Mouse (Mus musculus): Measurements from ENCODE around the gene Rgs3. TPM values are rescaled to one million over a fixed set of nuclear protein-coding genes. Genes with fewer than 3 reads are reported as not detected.

Rgs3 gene
- polyA plus RNA-seq, 1 experiment from 2014 or later = 30.1 TPM

DNA sequence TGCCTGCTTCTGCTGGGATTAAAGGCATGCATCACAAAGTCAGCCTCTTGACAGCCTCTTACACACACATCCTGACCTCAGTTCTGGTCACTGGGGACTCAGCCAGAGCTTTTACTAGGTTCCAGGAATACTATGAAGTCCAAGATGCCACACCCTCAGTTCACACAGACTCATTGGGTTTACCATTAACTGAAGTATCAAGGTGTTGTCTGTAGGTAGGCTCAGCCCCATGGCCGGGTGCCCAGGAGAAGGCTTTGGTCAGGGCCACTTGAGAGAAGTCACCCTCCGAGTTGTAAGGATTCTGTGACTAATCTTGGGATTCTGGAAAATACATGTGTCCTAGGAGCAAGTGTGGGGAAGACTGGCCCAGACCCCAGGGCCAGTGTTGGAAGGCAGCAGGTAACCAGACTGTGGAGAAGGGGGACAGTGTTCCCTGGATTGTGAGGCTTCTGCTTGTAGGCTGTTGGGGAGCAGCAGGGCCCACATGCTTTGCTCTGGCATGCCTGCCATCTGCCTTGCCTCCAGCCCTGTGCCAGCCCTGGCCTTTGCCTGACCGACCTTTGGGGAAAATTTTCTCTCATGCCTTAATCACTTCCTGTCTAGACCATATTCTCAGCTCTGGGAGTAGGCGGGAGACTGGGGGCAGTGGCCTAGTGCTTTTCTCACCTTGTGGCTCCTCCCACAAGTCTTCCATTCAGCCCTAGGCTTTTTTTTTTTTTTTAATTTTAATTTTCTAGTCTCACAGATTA lies 78.4 kb downstream of the Rgs3 start:
- WGBS = 87% methylated on average over 4 of the region's 4 CpGs
- no peak for ATAC-seq (ENCODE audit: low read depth)
- Histone ChIP-seq H3K9me3 (ENCODE audit: control insufficient read depth, low read length) (no peaks in the 10 kb centered on the region), H3K27me3 (ENCODE audit: control insufficient read depth, insufficient read depth, low read length) (no peaks in the 10 kb centered on the region), H3K4me1 (ENCODE audit: control insufficient read depth, insufficient read depth, low read length) (peaks cover 8% of the 10 kb centered on the region; the same call in 1 of the 2 replicates), H3K4me3 (ENCODE audit: low read depth, low read length) (no peak overlapping the region), H3K36me3 (ENCODE audit: control insufficient read depth, insufficient read depth, low read length) (no peaks in the 10 kb centered on the region), H3K9ac (replicated peaks; ENCODE audit: low read depth, low read length) (no peak overlapping the region), H3K4me2 (ENCODE audit: low read depth, low read length) (no peak overlapping the region), H3K27ac (ENCODE audit: low read depth, low read length) (no peak overlapping the region)

DNA sequence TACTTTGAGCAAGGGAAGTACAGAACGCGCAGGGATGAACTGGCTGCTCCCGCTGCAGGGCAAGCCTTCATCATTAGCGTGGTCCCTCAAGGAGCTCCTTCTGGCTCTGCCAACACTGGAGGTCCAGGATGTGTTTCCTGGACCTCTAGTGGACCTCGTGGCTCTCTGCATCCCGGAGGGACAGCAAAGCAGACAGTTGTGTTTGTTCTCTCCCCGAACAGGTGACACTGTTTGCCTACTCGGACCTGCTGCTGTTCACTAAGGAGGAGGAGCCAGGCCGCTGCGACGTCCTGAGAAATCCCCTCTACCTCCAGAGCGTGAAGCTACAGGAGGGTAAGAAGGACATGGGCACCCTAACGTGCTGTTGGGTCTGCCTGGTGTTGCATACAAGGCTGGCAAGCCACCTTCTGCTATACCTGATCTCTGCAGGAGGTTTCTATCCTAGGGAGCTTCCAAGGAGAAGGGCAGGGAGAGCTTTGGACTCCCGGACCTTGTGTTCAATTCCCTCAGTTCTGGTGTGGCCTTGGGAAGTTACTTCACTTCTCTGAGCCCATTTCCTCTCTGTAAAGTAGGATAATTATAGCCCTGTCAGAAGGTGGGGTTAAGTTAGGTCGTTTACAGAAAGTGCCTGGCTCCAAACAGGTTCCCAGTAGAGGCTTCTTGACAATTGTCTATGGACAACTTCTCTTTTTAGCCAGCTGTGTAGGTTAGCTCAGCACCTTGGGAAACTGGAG lies 81.0 kb downstream of the Rgs3 start:
- H3K4me2 ChIP-seq (ENCODE audit: low read depth, low read length) = no peak overlapping the region
- no peak overlapping the region for H3K27ac ChIP-seq (ENCODE audit: low read depth, low read length)
- 73% methylated on average over 15 of the region's 15 CpGs for WGBS
- H3K9me3 ChIP-seq (ENCODE audit: control insufficient read depth, low read length) = no peaks in the 10 kb centered on the region
- no peak for ATAC-seq (ENCODE audit: low read depth)
- H3K4me1 ChIP-seq (ENCODE audit: control insufficient read depth, insufficient read depth, low read length) = peaks cover 5% of the 10 kb centered on the region; the same call in 1 of the 2 replicates
- no peaks in the 10 kb centered on the region for H3K27me3 ChIP-seq (ENCODE audit: control insufficient read depth, insufficient read depth, low read length)
- H3K36me3 ChIP-seq (ENCODE audit: control insufficient read depth, insufficient read depth, low read length) = no peaks in the 10 kb centered on the region
- no peak overlapping the region for H3K4me3 ChIP-seq (ENCODE audit: low read depth, low read length)
- H3K9ac ChIP-seq (replicated peaks; ENCODE audit: low read depth, low read length) = no peak overlapping the region

DNA sequence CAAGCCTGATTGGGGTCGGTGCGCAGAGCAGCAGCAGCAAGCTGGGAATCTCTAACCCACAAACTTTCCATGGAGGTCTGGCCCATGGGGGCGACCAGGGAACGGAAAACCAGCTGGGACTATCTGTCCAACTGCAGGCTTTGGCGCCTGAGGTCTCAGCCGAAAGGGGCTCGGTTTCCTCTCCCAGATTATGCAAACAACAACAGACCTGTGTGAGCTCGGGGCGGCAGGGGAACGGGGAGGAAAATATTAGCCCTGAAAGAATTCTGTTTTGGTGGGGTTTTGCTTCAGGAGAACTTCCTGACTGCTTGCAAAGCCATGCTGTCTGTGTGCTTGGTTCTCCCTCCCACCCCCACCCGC lies 81.6 kb downstream of the Rgs3 start:
- no peaks in the 10 kb centered on the region for H3K9me3 ChIP-seq (ENCODE audit: control insufficient read depth, low read length)
- ATAC-seq (ENCODE audit: low read depth) = no peak
- H3K9ac ChIP-seq (replicated peaks; ENCODE audit: low read depth, low read length) = no peak overlapping the region
- no peaks in the 10 kb centered on the region for H3K36me3 ChIP-seq (ENCODE audit: control insufficient read depth, insufficient read depth, low read length)
- H3K27ac ChIP-seq (ENCODE audit: low read depth, low read length) = no peak overlapping the region
- H3K4me1 ChIP-seq (ENCODE audit: control insufficient read depth, insufficient read depth, low read length) = peaks cover 5% of the 10 kb centered on the region; the same call in 1 of the 2 replicates
- no peak overlapping the region for H3K4me3 ChIP-seq (ENCODE audit: low read depth, low read length)
- no peak overlapping the region for H3K4me2 ChIP-seq (ENCODE audit: low read depth, low read length)
- 47% methylated on average over 11 of the region's 11 CpGs for WGBS
- no peaks in the 10 kb centered on the region for H3K27me3 ChIP-seq (ENCODE audit: control insufficient read depth, insufficient read depth, low read length)

DNA sequence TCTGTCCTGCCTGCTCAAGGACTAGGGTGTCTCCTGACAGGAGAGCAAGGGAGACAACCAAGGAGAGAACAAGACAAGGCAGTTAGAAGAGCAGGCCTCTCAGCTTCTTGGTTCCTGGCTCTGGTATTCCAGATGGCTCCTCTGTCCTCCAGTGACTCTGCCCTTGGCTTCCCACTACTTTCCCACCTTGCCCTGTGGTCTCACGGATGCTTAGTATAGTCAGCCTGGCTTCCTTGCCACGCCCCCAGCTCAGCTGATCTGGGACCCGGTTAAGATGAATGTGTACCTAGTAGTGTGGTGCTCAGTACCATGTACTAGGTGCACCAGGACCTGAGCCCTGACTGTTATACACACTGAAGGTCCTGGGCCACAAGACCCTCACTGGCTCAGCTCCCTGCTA lies 82.0 kb downstream of the Rgs3 start:
- no peak for ATAC-seq (ENCODE audit: low read depth)
- Histone ChIP-seq H3K27ac (ENCODE audit: low read depth, low read length) (0 out of 2 replicates have a peak overlapping the region, but pooled peaks have one; percentile 22), H3K27me3 (ENCODE audit: control insufficient read depth, insufficient read depth, low read length) (no peaks in the 10 kb centered on the region), H3K36me3 (ENCODE audit: control insufficient read depth, insufficient read depth, low read length) (no peaks in the 10 kb centered on the region), H3K4me3 (ENCODE audit: low read depth, low read length) (no peak overlapping the region), H3K9ac (replicated peaks; ENCODE audit: low read depth, low read length) (no peak overlapping the region), H3K4me2 (ENCODE audit: low read depth, low read length) (no peak overlapping the region), H3K9me3 (ENCODE audit: control insufficient read depth, low read length) (no peaks in the 10 kb centered on the region), H3K4me1 (ENCODE audit: control insufficient read depth, insufficient read depth, low read length) (peaks cover 5% of the 10 kb centered on the region; the same call in 1 of the 2 replicates)
- 76% methylated on average over 3 of the region's 3 CpGs for WGBS

DNA sequence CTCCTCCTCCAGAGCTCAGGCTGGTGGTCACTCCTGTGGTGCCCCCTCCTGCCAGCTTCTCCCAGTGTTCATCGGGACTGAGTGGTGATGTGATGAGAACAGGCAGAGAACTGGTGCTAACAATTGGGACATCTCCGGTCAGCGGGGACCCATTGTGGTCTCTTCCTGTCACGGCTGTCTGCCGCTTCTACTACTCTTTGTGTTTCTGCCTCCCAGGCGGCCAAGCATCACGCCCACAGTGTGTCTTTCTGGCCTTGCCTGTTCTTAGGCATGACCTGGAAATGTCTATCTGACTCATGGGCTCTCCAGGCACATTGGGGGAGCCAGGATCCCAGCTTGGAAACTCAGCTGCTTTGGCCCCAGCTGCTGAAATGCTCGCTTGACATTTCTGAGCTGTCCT lies 83.8 kb downstream of the Rgs3 start:
- H3K4me1 ChIP-seq (ENCODE audit: control insufficient read depth, insufficient read depth, low read length) = peaks cover 5% of the 10 kb centered on the region; the same call in 1 of the 2 replicates
- no peaks in the 10 kb centered on the region for H3K36me3 ChIP-seq (ENCODE audit: control insufficient read depth, insufficient read depth, low read length)
- H3K4me2 ChIP-seq (ENCODE audit: low read depth, low read length) = no peak overlapping the region
- H3K27ac ChIP-seq (ENCODE audit: low read depth, low read length) = no peak overlapping the region
- ATAC-seq (ENCODE audit: low read depth) = no peak
- no peaks in the 10 kb centered on the region for H3K9me3 ChIP-seq (ENCODE audit: control insufficient read depth, low read length)
- WGBS = 44% methylated on average over 8 of the region's 8 CpGs
- no peaks in the 10 kb centered on the region for H3K27me3 ChIP-seq (ENCODE audit: control insufficient read depth, insufficient read depth, low read length)
- no peak overlapping the region for H3K4me3 ChIP-seq (ENCODE audit: low read depth, low read length)
- no peak overlapping the region for H3K9ac ChIP-seq (replicated peaks; ENCODE audit: low read depth, low read length)

DNA sequence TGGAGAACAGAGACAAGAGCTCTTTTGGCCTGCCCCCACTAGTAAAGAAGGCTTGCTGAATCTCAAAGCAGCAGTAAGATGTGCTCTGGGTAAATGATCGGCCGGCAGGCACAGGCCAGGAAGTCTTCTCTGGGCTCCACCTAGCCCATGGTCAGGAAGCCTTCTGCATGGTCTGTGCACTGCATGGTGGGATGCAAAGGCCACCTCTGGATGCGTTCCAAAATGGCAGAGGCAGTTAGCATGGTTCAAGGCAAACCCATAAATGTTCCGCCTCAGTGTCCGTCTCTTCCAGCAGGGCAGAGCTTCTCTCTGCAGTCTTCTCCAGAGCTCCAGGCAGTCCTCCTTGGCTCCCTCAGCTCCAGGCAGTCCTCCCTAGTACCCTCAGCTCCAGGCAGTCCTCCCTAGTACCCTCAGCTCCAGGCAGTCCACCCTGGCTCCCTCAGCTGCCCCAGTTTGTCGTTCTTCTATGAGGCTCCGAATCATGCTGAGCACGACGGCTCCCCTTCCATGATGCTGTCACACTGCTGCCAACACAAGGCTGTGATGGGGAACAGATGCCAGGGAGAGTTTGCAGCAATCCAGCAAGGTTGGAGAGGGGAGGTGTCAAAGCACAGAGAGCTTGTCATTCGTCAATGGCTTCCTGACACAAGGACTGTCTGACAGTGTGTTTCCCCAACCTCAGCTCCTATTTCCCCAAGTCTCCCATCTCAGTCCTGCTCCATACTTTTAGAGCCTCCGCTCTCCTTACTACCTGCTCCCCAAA lies 84.6 kb downstream of the Rgs3 start:
- Histone ChIP-seq H3K4me2 (ENCODE audit: low read depth, low read length) (no peak overlapping the region), H3K4me1 (ENCODE audit: control insufficient read depth, insufficient read depth, low read length) (peaks cover 5% of the 10 kb centered on the region; the same call in 1 of the 2 replicates), H3K9me3 (ENCODE audit: control insufficient read depth, low read length) (no peaks in the 10 kb centered on the region), H3K36me3 (ENCODE audit: control insufficient read depth, insufficient read depth, low read length) (no peaks in the 10 kb centered on the region), H3K9ac (replicated peaks; ENCODE audit: low read depth, low read length) (no peak overlapping the region), H3K4me3 (ENCODE audit: low read depth, low read length) (no peak overlapping the region), H3K27me3 (ENCODE audit: control insufficient read depth, insufficient read depth, low read length) (no peaks in the 10 kb centered on the region), H3K27ac (ENCODE audit: low read depth, low read length) (no peak overlapping the region)
- 76% methylated on average over 11 of the region's 11 CpGs for WGBS
- peak; percentile 10; the same call in 1 of the 2 replicates for ATAC-seq (ENCODE audit: low read depth)

DNA sequence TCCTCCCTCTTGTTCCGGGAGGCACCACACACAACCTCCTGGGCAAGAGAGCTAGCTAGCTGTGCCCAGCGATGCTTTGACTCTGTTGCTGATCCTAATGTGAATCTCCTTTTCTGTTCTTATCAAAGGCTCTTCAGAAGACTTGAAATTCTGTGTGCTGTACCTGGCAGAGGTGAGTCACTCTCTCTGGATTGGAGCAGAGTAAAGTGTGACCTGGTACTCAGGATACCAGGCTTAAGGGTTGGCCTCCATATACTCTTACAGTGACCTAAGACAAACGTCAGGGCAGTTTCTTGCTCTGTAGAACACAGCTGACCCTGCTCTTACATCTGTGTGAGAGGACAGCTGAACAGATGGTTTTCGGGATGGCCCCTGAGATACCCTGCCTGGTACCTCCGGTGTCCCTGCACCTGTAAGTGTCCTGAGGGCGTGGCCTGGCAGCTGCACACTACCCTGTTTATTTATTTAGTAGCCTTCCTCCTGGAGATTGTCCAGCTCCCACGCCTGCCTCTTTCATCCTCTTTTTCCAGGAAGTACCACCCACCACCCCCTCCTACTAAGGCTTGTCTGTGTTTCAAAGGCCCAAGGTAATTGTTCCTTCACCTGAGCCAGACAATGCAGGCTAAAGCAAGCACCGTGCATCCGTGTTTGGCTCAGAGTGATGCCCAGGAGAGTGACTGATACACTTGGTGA lies 87.1 kb downstream of the Rgs3 start:
- Histone ChIP-seq H3K4me2 (ENCODE audit: low read depth, low read length) (no peak overlapping the region), H3K27me3 (ENCODE audit: control insufficient read depth, insufficient read depth, low read length) (no peaks in the 10 kb centered on the region), H3K36me3 (ENCODE audit: control insufficient read depth, insufficient read depth, low read length) (no peaks in the 10 kb centered on the region), H3K9ac (replicated peaks; ENCODE audit: low read depth, low read length) (no peak overlapping the region), H3K4me3 (ENCODE audit: low read depth, low read length) (no peak overlapping the region), H3K9me3 (ENCODE audit: control insufficient read depth, low read length) (no peaks in the 10 kb centered on the region), H3K4me1 (ENCODE audit: control insufficient read depth, insufficient read depth, low read length) (peaks cover 5% of the 10 kb centered on the region; the same call in 1 of the 2 replicates), H3K27ac (ENCODE audit: low read depth, low read length) (no peak overlapping the region)
- no peak for ATAC-seq (ENCODE audit: low read depth)
- WGBS = 77% methylated on average over 9 of the region's 9 CpGs

DNA sequence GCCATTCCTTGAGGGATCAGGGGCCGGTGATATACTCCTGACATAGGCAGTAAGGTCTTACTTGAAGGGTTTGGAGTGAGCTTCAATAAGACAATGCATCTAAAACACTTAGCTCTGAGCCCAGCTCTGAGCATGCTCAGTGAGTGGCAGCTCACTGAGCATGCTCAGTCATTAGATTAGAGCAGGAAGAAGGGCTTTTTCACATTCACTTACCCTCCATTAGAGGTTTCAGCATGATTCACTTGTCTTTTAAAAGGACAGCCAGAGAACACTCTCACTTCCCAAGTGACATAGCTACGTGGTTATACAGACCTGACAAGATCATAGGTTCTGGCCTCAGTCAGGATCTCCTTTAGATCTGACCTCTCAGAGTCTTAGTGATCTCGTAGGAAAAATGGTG lies 89.2 kb downstream of the Rgs3 start:
- Histone ChIP-seq H3K36me3 (ENCODE audit: control insufficient read depth, insufficient read depth, low read length) (no peaks in the 10 kb centered on the region), H3K27me3 (ENCODE audit: control insufficient read depth, insufficient read depth, low read length) (no peaks in the 10 kb centered on the region), H3K4me1 (ENCODE audit: control insufficient read depth, insufficient read depth, low read length) (no peaks in the 10 kb centered on the region), H3K27ac (ENCODE audit: low read depth, low read length) (no peak overlapping the region), H3K9me3 (ENCODE audit: control insufficient read depth, low read length) (no peaks in the 10 kb centered on the region), H3K4me2 (ENCODE audit: low read depth, low read length) (no peak overlapping the region), H3K4me3 (ENCODE audit: low read depth, low read length) (no peak overlapping the region), H3K9ac (replicated peaks; ENCODE audit: low read depth, low read length) (no peak overlapping the region)
- no peak for ATAC-seq (ENCODE audit: low read depth)
- 88% methylated on average over 3 of the region's 3 CpGs for WGBS

Data from neural tube, embryonic 14.5 days (tissue).